Mouse (Mus musculus) right cerebral cortex, postnatal 36 days (tissue): ENCODE results near the gene Pomgnt2.

ENCODE experiments used
- DNase-seq, 2 experiments: peaks; one replicate each; pipeline ENCODE4 v3.0.0; 2022; ENCODE audit warnings: low spot score in 2 of 2, mixed read lengths in 1 of 2

Pomgnt2 gene

GRCm38 (mm10) chr9:121969841-121970381 is 27.0 kb downstream of the Pomgnt2 start:
- no peak for DNase-seq

- DNase-seq = no peak
Measured at GRCm38 (mm10) chr9:121968258-121968657, 28.7 kb downstream of the Pomgnt2 start.

- DNase-seq = no peak
Measured at GRCm38 (mm10) chr9:121964941-121965340, 32.0 kb downstream of the Pomgnt2 start.

- no peak for DNase-seq
Measured at GRCm38 (mm10) chr9:121959966-121960635, 36.8 kb downstream of the Pomgnt2 start.

- no peak for DNase-seq
Measured at GRCm38 (mm10) chr9:121952596-121952995, 44.3 kb downstream of the Pomgnt2 start.

- DNase-seq = no peak
Measured at GRCm38 (mm10) chr9:121951114-121951423, 45.8 kb downstream of the Pomgnt2 start.

- DNase-seq = no peak
Measured at GRCm38 (mm10) chr9:121950418-121951113, 46.3 kb downstream of the Pomgnt2 start, which contains the start of gene Fam198a. Fam198a (plus strand) TSS chr9:121950988.

GRCm38 (mm10) chr9:121948431-121948830 is 48.5 kb downstream of the Pomgnt2 start:
- no peak for DNase-seq

- peak; percentile 52 for DNase-seq
Measured at GRCm38 (mm10) chr9:121947784-121948183, 49.1 kb downstream of the Pomgnt2 start.

- no peak for DNase-seq
Measured at GRCm38 (mm10) chr9:121943628-121944027, 53.3 kb downstream of the Pomgnt2 start.

GRCm38 (mm10) chr9:121943005-121943404 is 53.9 kb downstream of the Pomgnt2 start:
- DNase-seq = no peak

- DNase-seq = no peak
Measured at GRCm38 (mm10) chr9:121937944-121938355, 59.0 kb downstream of the Pomgnt2 start.

GRCm38 (mm10) chr9:121937451-121937864 is 59.5 kb downstream of the Pomgnt2 start:
- no peak for DNase-seq

- DNase-seq = no peak
Measured at GRCm38 (mm10) chr9:121936952-121937351, 60.0 kb downstream of the Pomgnt2 start.

- no peak for DNase-seq
Measured at GRCm38 (mm10) chr9:121934856-121935255, 62.1 kb downstream of the Pomgnt2 start.
